Mouse (Mus musculus): ENCODE results near the gene Higd1b. TPM values are rescaled to one million over a fixed set of nuclear protein-coding genes. Genes with fewer than 3 reads are reported as not detected.

The Higd1b gene
- polyA plus RNA-seq, 1 experiment from 2014 or later: 10.2 TPM

- no peak overlapping the region for H3K27ac ChIP-seq (ENCODE audit: low read depth, low read length)
- no peaks in the 10 kb centered on the region for H3K4me1 ChIP-seq (ENCODE audit: control insufficient read depth, insufficient read depth, low read length)
- no peak overlapping the region for H3K4me2 ChIP-seq (ENCODE audit: low read depth, low read length)
- no peaks in the 10 kb centered on the region for H3K27me3 ChIP-seq (ENCODE audit: control insufficient read depth, insufficient read depth, low read length)
- H3K4me3 ChIP-seq (ENCODE audit: low read depth, low read length): no peak overlapping the region
- H3K9ac ChIP-seq (replicated peaks; ENCODE audit: low read depth, low read length): no peak overlapping the region
- ATAC-seq (ENCODE audit: low read depth): no peak
- WGBS: 91% methylated on average over 6 of the region's 6 CpGs
- no peaks in the 10 kb centered on the region for H3K9me3 ChIP-seq (ENCODE audit: control insufficient read depth, low read length)
- peaks cover 40% of the 10 kb centered on the region for H3K36me3 ChIP-seq (ENCODE audit: control insufficient read depth, insufficient read depth, low read length)
Measured at GRCm38 (mm10) chr11:102855941-102856340, 20.3 kb downstream of the Higd1b start.

- Histone ChIP-seq H3K9ac (replicated peaks; ENCODE audit: low read depth, low read length) (no peak overlapping the region), H3K4me1 (ENCODE audit: control insufficient read depth, insufficient read depth, low read length) (no peaks in the 10 kb centered on the region), H3K4me3 (ENCODE audit: low read depth, low read length) (no peak overlapping the region), H3K4me2 (ENCODE audit: low read depth, low read length) (no peak overlapping the region), H3K36me3 (ENCODE audit: control insufficient read depth, insufficient read depth, low read length) (peaks cover 45% of the 10 kb centered on the region), H3K27me3 (ENCODE audit: control insufficient read depth, insufficient read depth, low read length) (no peaks in the 10 kb centered on the region), H3K27ac (ENCODE audit: low read depth, low read length) (no peak overlapping the region), H3K9me3 (ENCODE audit: control insufficient read depth, low read length) (no peaks in the 10 kb centered on the region)
- WGBS: 82% methylated on average over 11 of the region's 11 CpGs
- no peak for ATAC-seq (ENCODE audit: low read depth)
Measured at GRCm38 (mm10) chr11:102858951-102859350, 23.3 kb downstream of the Higd1b start.

- H3K9ac ChIP-seq (replicated peaks; ENCODE audit: low read depth, low read length): no peak overlapping the region
- no peak for ATAC-seq (ENCODE audit: low read depth)
- H3K4me2 ChIP-seq (ENCODE audit: low read depth, low read length): no peak overlapping the region
- H3K4me1 ChIP-seq (ENCODE audit: control insufficient read depth, insufficient read depth, low read length): no peaks in the 10 kb centered on the region
- H3K27me3 ChIP-seq (ENCODE audit: control insufficient read depth, insufficient read depth, low read length): no peaks in the 10 kb centered on the region
- WGBS: 94% methylated on average over 8 of the region's 8 CpGs
- H3K36me3 ChIP-seq (ENCODE audit: control insufficient read depth, insufficient read depth, low read length): peaks cover 47% of the 10 kb centered on the region
- H3K9me3 ChIP-seq (ENCODE audit: control insufficient read depth, low read length): no peaks in the 10 kb centered on the region
- H3K4me3 ChIP-seq (ENCODE audit: low read depth, low read length): no peak overlapping the region
- H3K27ac ChIP-seq (ENCODE audit: low read depth, low read length): no peak overlapping the region
Measured at GRCm38 (mm10) chr11:102859933-102860332, 24.3 kb downstream of the Higd1b start.

DNA sequence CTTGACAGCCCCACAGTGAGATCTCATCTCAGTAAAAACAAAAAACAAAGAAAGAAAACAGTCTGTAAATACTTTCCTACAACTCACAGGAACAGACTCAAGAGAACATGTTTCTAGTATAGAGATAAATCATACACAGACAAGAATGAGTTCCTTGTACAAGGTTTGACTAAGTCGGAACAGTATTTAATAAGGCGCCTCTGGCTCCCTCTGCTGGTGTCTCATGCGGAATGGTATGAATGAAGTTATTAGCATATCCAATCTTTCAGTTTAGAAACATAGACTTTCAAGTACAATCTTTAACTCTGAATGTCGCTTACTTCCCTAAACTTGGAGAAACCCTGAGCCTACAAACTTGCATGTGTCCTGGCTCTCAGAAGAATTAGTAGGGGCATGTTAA lies 28.6 kb downstream of the Higd1b start:
- no peak for ATAC-seq (ENCODE audit: low read depth)
- Histone ChIP-seq H3K4me1 (ENCODE audit: control insufficient read depth, insufficient read depth, low read length) (no peaks in the 10 kb centered on the region), H3K27me3 (ENCODE audit: control insufficient read depth, insufficient read depth, low read length) (no peaks in the 10 kb centered on the region), H3K27ac (ENCODE audit: low read depth, low read length) (no peak overlapping the region), H3K9ac (replicated peaks; ENCODE audit: low read depth, low read length) (no peak overlapping the region), H3K4me3 (ENCODE audit: low read depth, low read length) (no peak overlapping the region), H3K36me3 (ENCODE audit: control insufficient read depth, insufficient read depth, low read length) (peaks cover 50% of the 10 kb centered on the region), H3K9me3 (ENCODE audit: control insufficient read depth, low read length) (no peaks in the 10 kb centered on the region), H3K4me2 (ENCODE audit: low read depth, low read length) (no peak overlapping the region)
- WGBS: 45% methylated on average over 4 of the region's 4 CpGs

DNA sequence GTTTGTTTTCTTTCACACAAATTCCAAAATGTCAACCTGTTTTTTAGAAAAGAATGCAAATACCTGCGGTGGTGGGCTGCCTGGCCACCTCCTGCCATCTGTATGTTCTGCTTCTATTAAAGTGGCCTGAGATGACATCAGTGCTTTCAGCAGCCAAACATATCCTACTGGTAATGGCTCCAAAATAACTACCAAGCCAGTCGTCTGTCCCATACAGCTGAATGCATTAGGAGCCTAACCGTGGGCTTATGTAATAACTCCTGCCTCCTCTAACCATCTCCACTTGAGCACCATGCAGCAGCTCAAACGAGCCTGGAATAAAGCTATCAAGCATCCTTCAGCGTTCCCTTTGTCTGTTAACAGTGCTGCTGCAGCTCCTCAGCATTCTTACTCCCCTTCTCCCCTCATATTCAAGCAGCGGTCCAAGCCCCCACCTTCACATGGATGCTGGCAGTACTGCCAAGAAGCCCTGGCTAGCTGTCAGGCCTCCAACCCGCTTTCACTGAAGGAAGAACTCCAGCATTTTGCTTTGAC lies 39.2 kb downstream of the Higd1b start:
- ATAC-seq (ENCODE audit: low read depth): no peak
- Histone ChIP-seq H3K4me1 (ENCODE audit: control insufficient read depth, insufficient read depth, low read length) (peaks cover 5% of the 10 kb centered on the region), H3K4me3 (ENCODE audit: low read depth, low read length) (no peak overlapping the region), H3K4me2 (ENCODE audit: low read depth, low read length) (no peak overlapping the region), H3K9me3 (ENCODE audit: control insufficient read depth, low read length) (no peaks in the 10 kb centered on the region), H3K27ac (ENCODE audit: low read depth, low read length) (no peak overlapping the region), H3K27me3 (ENCODE audit: control insufficient read depth, insufficient read depth, low read length) (no peaks in the 10 kb centered on the region), H3K36me3 (ENCODE audit: control insufficient read depth, insufficient read depth, low read length) (peaks cover 26% of the 10 kb centered on the region), H3K9ac (replicated peaks; ENCODE audit: low read depth, low read length) (no peak overlapping the region)
- WGBS: 92% methylated on average over 7 of the region's 7 CpGs

DNA sequence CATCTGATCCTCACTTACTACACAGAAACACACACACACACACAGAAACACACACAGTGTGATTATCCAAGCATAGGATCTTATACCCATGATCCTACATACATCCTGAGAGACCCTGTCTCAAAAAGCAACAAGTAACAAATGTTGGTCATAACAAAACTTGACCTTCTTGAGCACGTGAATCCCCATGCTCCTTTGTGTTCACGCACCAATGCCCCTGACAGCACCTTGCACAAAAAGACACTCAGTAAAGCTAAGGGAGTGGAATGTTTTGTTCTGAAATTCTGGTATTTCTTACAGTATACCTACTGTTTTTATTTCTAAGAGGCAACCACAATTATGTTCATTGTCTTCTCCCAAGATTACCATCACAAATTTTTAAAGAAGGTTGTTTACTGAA lies 43.9 kb downstream of the Higd1b start:
- ATAC-seq (ENCODE audit: low read depth): no peak
- Histone ChIP-seq H3K4me2 (ENCODE audit: low read depth, low read length) (peak overlapping the region; percentile 75), H3K9ac (replicated peaks; ENCODE audit: low read depth, low read length) (no peak overlapping the region), H3K27ac (ENCODE audit: low read depth, low read length) (no peak overlapping the region), H3K36me3 (ENCODE audit: control insufficient read depth, insufficient read depth, low read length) (peaks cover 17% of the 10 kb centered on the region; the same call in 1 of the 2 replicates), H3K4me1 (ENCODE audit: control insufficient read depth, insufficient read depth, low read length) (peaks cover 12% of the 10 kb centered on the region), H3K4me3 (ENCODE audit: low read depth, low read length) (no peak overlapping the region), H3K27me3 (ENCODE audit: control insufficient read depth, insufficient read depth, low read length) (no peaks in the 10 kb centered on the region), H3K9me3 (ENCODE audit: control insufficient read depth, low read length) (no peaks in the 10 kb centered on the region)
- 66% methylated on average over 2 of the region's 2 CpGs for WGBS

- peak; percentile 92 for ATAC-seq (ENCODE audit: low read depth)
- peak within 1 kb of the TSS; percentile 86 for H3K27ac ChIP-seq (ENCODE audit: low read depth, low read length)
- peak within 1 kb of the TSS; percentile 72 for H3K9ac ChIP-seq (replicated peaks; ENCODE audit: low read depth, low read length)
- no peaks in the 10 kb centered on the region for H3K27me3 ChIP-seq (ENCODE audit: control insufficient read depth, insufficient read depth, low read length)
- H3K36me3 ChIP-seq (ENCODE audit: control insufficient read depth, insufficient read depth, low read length): peaks cover 14% of the 10 kb centered on the region; the same call in 1 of the 2 replicates
- H3K4me3 ChIP-seq (ENCODE audit: low read depth, low read length): peak within 1 kb of the TSS; percentile 56
- H3K9me3 ChIP-seq (ENCODE audit: control insufficient read depth, low read length): no peaks in the 10 kb centered on the region
- peaks cover 12% of the 10 kb centered on the region for H3K4me1 ChIP-seq (ENCODE audit: control insufficient read depth, insufficient read depth, low read length)
- H3K4me2 ChIP-seq (ENCODE audit: low read depth, low read length): peak within 1 kb of the TSS; percentile 75
- WGBS: under 1% methylated on average over 59 of the region's 62 CpGs
Measured at GRCm38 (mm10) chr11:102880585-102881313, 45.1 kb downstream of the Higd1b start, which contains the start of the genes Eftud2 and Ccdc103. Gene Eftud2, minus strand, starts transcription at chr11:102880985. Gene Ccdc103, plus strand, starts transcription at chr11:102881204.

DNA sequence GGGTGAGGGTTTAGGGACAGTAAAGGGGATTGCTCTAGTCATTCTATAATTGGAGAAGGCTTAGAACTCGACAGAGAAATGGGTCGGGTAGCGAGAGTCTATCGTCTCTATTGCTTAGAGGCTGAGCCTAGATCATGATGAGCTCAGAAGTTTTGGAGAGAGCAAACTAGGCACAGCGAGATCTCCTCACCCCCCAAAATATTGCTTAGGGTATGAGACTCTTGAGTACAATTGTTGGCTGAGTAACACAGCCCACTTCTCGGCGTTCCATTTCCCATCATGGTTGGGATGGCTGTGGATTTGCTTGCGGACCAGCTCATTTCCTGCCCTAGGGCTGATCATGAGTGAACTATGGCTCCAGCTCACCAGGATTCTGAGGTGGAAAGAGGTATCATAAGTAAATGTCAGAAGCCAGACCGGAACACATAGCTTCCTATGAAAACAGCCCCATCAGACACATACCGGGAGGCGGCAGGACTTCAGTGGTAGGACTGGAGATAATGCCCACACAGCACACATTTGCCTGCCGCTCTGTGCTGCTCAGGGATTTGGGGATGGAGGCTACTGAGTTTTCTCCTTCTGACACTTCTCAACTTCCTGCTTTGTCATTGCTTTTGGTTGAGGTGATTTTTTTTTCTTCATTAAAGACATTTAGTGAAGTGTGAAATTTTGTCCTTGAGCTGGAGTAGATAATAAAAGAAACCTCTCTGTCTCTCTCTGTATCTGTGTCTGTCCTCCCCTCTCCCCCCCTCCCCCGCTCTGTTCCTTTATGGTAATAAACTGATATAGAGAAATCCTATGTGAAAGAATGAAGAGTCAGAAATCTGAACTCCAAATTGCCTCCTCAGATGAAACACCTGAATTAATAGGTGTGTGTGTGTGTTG lies 45.9 kb downstream of the Higd1b start:
- Histone ChIP-seq H3K4me2 (ENCODE audit: low read depth, low read length) (peak overlapping the region; percentile 75), H3K4me1 (ENCODE audit: control insufficient read depth, insufficient read depth, low read length) (peaks cover 12% of the 10 kb centered on the region), H3K9ac (replicated peaks; ENCODE audit: low read depth, low read length) (peak overlapping the region; percentile 72), H3K36me3 (ENCODE audit: control insufficient read depth, insufficient read depth, low read length) (peaks cover 6% of the 10 kb centered on the region; the same call in 1 of the 2 replicates), H3K27ac (ENCODE audit: low read depth, low read length) (peak overlapping the region; percentile 86), H3K4me3 (ENCODE audit: low read depth, low read length) (peak overlapping the region; percentile 56), H3K27me3 (ENCODE audit: control insufficient read depth, insufficient read depth, low read length) (no peaks in the 10 kb centered on the region), H3K9me3 (ENCODE audit: control insufficient read depth, low read length) (no peaks in the 10 kb centered on the region)
- 17% methylated on average over 13 of the region's 13 CpGs for WGBS
- no peak; the same call in 1 of the 2 replicates for ATAC-seq (ENCODE audit: low read depth)

Measured in neural tube, embryonic 14.5 days (tissue).